Mouse (Mus musculus) small intestine, adult 2 months (tissue): ENCODE measurements at regions not wholly inside any gene's neighbourhood (a gene's known extent, or its start where the extent isn't known, plus 50 kb on each side); places are given as distances from the start of the nearest gene placed in this dataset.

Experiments used
- H3K27ac ChIP-seq: fragments of 200-500 bp; 2 replicates; pipeline ENCODE4 v1.5.1; 2012; ENCODE audit warnings: low read depth, low read length, control low read depth, inconsistent platforms; ENCODE audit not compliant: insufficient read depth
- H3K27me3 ChIP-seq: fragments of 200-500 bp; 2 replicates; pipeline ENCODE4 v1.6.1; 2012; ENCODE audit warnings: mild to moderate bottlenecking, moderate library complexity, low read length, inconsistent platforms; ENCODE audit not compliant: control insufficient read depth, insufficient read depth
- H3K36me3 ChIP-seq: fragments of 200-500 bp; 2 replicates; pipeline ENCODE4 v1.6.1; 2012; ENCODE audit warnings: mild to moderate bottlenecking, low read length, control low read depth, inconsistent platforms; ENCODE audit not compliant: control insufficient read depth, insufficient read depth
- H3K4me1 ChIP-seq: fragments of 200-500 bp; 2 replicates; pipeline ENCODE4 v1.6.1; 2012; ENCODE audit warnings: low read length, inconsistent platforms, mixed read lengths; ENCODE audit not compliant: control insufficient read depth, insufficient read depth, insufficient read length
- H3K4me3 ChIP-seq: fragments of 200-500 bp; 2 replicates; pipeline ENCODE4 v1.5.1; 2012; ENCODE audit warnings: low read depth, mild to moderate bottlenecking, control low read depth, inconsistent platforms, low read length, moderate library complexity
- CTCF ChIP-seq: fragments of 200-500 bp; IDR thresholded peaks from 2 replicates; pipeline ENCODE4 v1.5.1; 2012; ENCODE audit warnings: low read depth, mild to moderate bottlenecking, control low read depth, inconsistent platforms, low read length, moderate library complexity, mixed read lengths; ENCODE audit not compliant: insufficient replicate concordance, insufficient read length; ENCODE audit errors: extremely low read depth
- POLR2A ChIP-seq: fragments of 200-500 bp; IDR thresholded peaks from 2 replicates; pipeline ENCODE4 v1.6.1; 2012; ENCODE audit warnings: low read depth, mild to moderate bottlenecking, control low read depth, inconsistent platforms, low read length, moderate library complexity
- WGBS: fragments of 180-500 bp; shearing (Covaris S2); methylation state at CpG from one replicate; pipeline ENCODE4 v1.1.7; 2018; 5-methylcytosine and 5-hydroxymethylcytosine counted together

DNA sequence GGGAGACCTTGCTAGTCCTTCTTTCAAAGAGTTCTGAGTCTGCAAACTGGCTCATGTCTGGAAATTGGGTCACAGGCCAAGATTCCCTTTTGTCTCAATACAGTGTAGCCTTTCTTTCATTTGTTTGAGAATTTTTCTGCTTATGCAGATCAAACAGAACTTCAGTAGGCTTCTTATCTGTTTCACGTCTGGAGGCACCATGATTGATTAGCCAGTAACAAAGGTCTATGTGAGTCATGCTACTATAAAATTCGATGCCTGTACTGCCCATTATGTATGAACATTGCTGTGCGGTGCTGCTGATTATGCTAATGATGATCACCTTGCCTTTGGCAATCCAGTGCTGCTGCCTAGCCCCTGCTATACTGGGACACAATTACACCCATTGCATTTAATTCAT, 52.8 kb upstream of the Nyx start:
- Histone ChIP-seq H3K4me1 (no peaks in the 10 kb centered on the region), H3K36me3 (no peaks in the 10 kb centered on the region), H3K27ac (peak overlapping the region; percentile 55; the same call in 1 of the 2 replicates), H3K4me3 (no peak overlapping the region), H3K27me3 (no peaks in the 10 kb centered on the region)
- TF ChIP-seq CTCF (no peak), POLR2A (no peak)
- WGBS, result 20% methylated on average over 3 of the region's 3 CpGs
